Mouse (Mus musculus): Measurements from ENCODE around the gene Mtus2. TPM values are rescaled to one million over a fixed set of nuclear protein-coding genes. Genes with fewer than 3 reads are reported as not detected.

The Mtus2 gene
- polyA plus RNA-seq, 3 experiments from 2014 or later = 1.9 to 10.2 (median 2.5) TPM

GRCm38 (mm10) chr5:147958552-147958951 is 1.4 kb downstream of the Mtus2 start:
- ATAC-seq = no peak

GRCm38 (mm10) chr5:147959088-147959487 is 2.0 kb downstream of the Mtus2 start:
- no peak for ATAC-seq

- no peak for ATAC-seq
Measured at GRCm38 (mm10) chr5:147960793-147961192, 3.7 kb downstream of the Mtus2 start.

- ATAC-seq = no peak
Measured at GRCm38 (mm10) chr5:147963820-147964580, 6.9 kb downstream of the Mtus2 start.

GRCm38 (mm10) chr5:147964776-147965175 is 7.7 kb downstream of the Mtus2 start:
- ATAC-seq = no peak

- ATAC-seq = no peak
Measured at GRCm38 (mm10) chr5:147966646-147967045, 9.5 kb downstream of the Mtus2 start.

- ATAC-seq = no peak
Measured at GRCm38 (mm10) chr5:147969566-147969965, 12.4 kb downstream of the Mtus2 start.

- no peak for ATAC-seq
Measured at GRCm38 (mm10) chr5:147976001-147976400, 18.9 kb downstream of the Mtus2 start.

GRCm38 (mm10) chr5:147980606-147981005 is 23.5 kb downstream of the Mtus2 start:
- no peak for ATAC-seq

- ATAC-seq = no peak
Measured at GRCm38 (mm10) chr5:147990289-147990688, 33.2 kb downstream of the Mtus2 start.

- ATAC-seq = no peak
Measured at GRCm38 (mm10) chr5:147990775-147991174, 33.7 kb downstream of the Mtus2 start.

GRCm38 (mm10) chr5:147992581-147993378 is 35.7 kb downstream of the Mtus2 start:
- no peak for ATAC-seq

GRCm38 (mm10) chr5:148005263-148005662 is 48.1 kb downstream of the Mtus2 start:
- no peak for ATAC-seq

- no peak for ATAC-seq
Measured at GRCm38 (mm10) chr5:148012156-148012555, 55.0 kb downstream of the Mtus2 start.

- no peak for ATAC-seq
Measured at GRCm38 (mm10) chr5:148014133-148014854, 57.2 kb downstream of the Mtus2 start.

- ATAC-seq = no peak
Measured at GRCm38 (mm10) chr5:148015383-148015782, 58.3 kb downstream of the Mtus2 start.

GRCm38 (mm10) chr5:148017371-148017770 is 60.3 kb downstream of the Mtus2 start:
- ATAC-seq = no peak

GRCm38 (mm10) chr5:148022784-148023183 is 65.7 kb downstream of the Mtus2 start:
- ATAC-seq = no peak

GRCm38 (mm10) chr5:148026401-148027349 is 69.6 kb downstream of the Mtus2 start:
- no peak for ATAC-seq

- ATAC-seq = no peak
Measured at GRCm38 (mm10) chr5:148027985-148028384, 70.9 kb downstream of the Mtus2 start.

- ATAC-seq = no peak
Measured at GRCm38 (mm10) chr5:148041661-148042060, 84.5 kb downstream of the Mtus2 start.

- no peak for ATAC-seq
Measured at GRCm38 (mm10) chr5:148048200-148048599, 91.1 kb downstream of the Mtus2 start.

All from inflammation-experienced regulatory T-cells, adult 6 months (primary cell).